Mouse (Mus musculus) hindbrain, embryonic 14.5 days (tissue): ENCODE measurements around the gene Rnf185. TPM values are rescaled to one million over a fixed set of nuclear protein-coding genes. Genes with fewer than 3 reads are reported as not detected.
A peak's percentile ranks its signal among the peaks of the same experiment; 100 is the strongest.

Experiments
- ATAC-seq: fragments of 200-750 bp; cut with Nextera tagmentation; 2 replicates; pipeline ENCODE4 v1.8.0; 2017; ENCODE audit warnings: moderate number of reproducible peaks, mild to moderate bottlenecking, moderate TSS enrichment, moderate library complexity; ENCODE audit not compliant: low FRiP score
- DNase-seq: peaks from one replicate; pipeline ENCODE4 v3.0.0-alpha.2; 2015; ENCODE audit warnings: low spot score
- H3K27ac ChIP-seq: fragments of 300-500 bp; sonication (generic); 2 replicates; pipeline ENCODE4 v1.5.1; 2014; ENCODE audit warnings: mild to moderate bottlenecking, moderate library complexity
- H3K27me3 ChIP-seq: fragments of 300-500 bp; sonication (generic); 2 replicates; pipeline ENCODE4 v1.6.1; 2014; ENCODE audit warnings: mild to moderate bottlenecking, low read length, mixed read lengths; ENCODE audit not compliant: control insufficient read depth, insufficient read depth
- H3K36me3 ChIP-seq: fragments of 300-500 bp; sonication (generic); replicated peaks from 2 replicates; pipeline ENCODE4 v1.6.1; 2014; ENCODE audit not compliant: control insufficient read depth, insufficient read depth
- H3K4me1 ChIP-seq: fragments of 300-500 bp; sonication (generic); replicated peaks from 2 replicates; pipeline ENCODE4 v1.6.1; 2014; ENCODE audit warnings: antibody characterized with exemption, low read length, mixed read lengths; ENCODE audit not compliant: control insufficient read depth, insufficient read depth
- H3K4me2 ChIP-seq: fragments of 300-500 bp; sonication (generic); replicated peaks from 2 replicates; pipeline ENCODE4 v1.6.1; 2014; ENCODE audit warnings: mild to moderate bottlenecking, moderate library complexity
- H3K4me3 ChIP-seq: fragments of 300-500 bp; sonication (generic); replicated peaks from 2 replicates; pipeline ENCODE4 v1.5.1; 2014; ENCODE audit warnings: mild to moderate bottlenecking, low read length
- H3K9ac ChIP-seq: fragments of 300-500 bp; sonication (generic); 2 replicates; pipeline ENCODE4 v1.6.1; 2014
- H3K9me3 ChIP-seq: fragments of 300-500 bp; sonication (generic); 2 replicates; pipeline ENCODE4 v1.6.1; 2016; ENCODE audit warnings: low read length; ENCODE audit not compliant: control insufficient read depth
- WGBS: fragments of 180-500 bp; shearing (Covaris S2); extraction: QIAGEN DNeasy Blood & Tissue Kit; methylation state at CpG from one replicate; pipeline ENCODE4 v1.1.7; 2014; 5-methylcytosine and 5-hydroxymethylcytosine counted together
- polyA plus RNA-seq: library from polyadenylated mRNA; unstranded; fragments of >200 nt; fragmentation: Nextera tagmentation; extraction: Ambion mirVana; gene quantifications from 2 replicates; pipeline ENCODE4 v1.2.1, GENCODE M21; 2014

Rnf185 gene
- polyA plus RNA-seq, 1 experiment from 2014 or later, result 46.3 TPM

DNA sequence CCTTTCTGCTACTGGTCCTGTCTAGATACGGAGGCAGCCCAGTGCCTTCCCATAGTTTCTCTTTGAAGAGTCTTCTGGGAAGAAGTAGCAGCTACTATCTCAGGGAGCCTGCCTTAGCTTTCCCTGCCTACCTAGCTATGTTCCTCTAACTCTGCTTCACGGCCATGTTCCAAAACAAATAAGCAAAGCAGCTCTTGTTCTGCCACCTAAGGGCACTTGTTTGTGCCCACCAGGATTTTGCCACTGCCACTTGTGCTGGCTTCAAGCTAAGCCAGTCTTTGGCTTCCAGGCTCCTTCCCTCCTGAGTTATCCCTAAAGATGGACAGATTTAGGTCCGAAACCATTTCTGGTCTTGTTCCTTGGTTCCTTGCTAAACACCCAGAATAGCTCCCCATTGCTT is 40.1 kb downstream of the Rnf185 start:
- Histone ChIP-seq H3K9ac (no peak overlapping the region), H3K27ac (no peak overlapping the region), H3K36me3 (peaks cover 33% of the 10 kb centered on the region), H3K4me2 (no peak overlapping the region), H3K27me3 (no peaks in the 10 kb centered on the region), H3K4me3 (no peak overlapping the region), H3K9me3 (no peaks in the 10 kb centered on the region), H3K4me1 (peaks cover 15% of the 10 kb centered on the region; the same call in 1 of the 2 replicates)
- ATAC-seq, result no peak
- DNase-seq, result no peak
- WGBS, result 87% methylated on average over 3 of the region's 3 CpGs

DNA sequence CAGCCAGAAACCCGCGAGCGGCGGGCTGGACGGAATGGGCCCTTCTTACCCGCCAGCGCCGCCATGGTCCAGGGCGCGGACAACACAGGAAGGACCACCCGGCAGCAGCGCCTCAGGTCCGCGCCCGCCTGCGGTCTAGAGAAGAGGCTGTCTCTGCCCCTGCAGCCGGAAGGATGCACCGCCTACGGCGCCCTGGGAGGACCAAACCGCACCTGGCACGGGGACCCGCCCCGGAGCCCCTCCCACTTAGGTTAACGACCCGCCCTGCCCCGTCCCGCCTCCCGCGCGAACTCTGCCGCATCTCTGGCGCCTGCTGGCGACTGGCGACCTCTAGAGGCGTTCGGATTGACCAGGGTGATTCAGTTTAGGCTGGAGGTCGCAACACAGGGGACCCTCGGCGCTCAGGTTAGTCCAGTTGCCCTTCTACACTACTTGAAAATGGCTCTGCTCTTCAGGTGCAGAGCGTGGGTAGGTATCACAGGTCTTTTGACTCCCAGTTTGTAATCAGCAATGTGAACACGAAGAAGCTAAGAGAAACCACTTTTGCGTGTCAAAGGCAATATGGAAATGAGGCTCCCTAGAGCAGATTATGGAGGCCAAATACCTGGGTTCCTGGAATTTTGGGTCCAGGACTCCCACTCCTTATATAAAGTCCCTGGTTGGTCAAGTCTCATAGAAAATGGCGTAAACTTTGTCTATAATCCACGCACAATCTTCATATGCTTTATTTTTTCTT is 43.0 kb downstream of the Rnf185 start, which contains the start of gene Limk2:
Limk2 (minus strand) TSS at position 193 of the 736 bp plus-strand sequence.
- H3K4me1 ChIP-seq, result peaks cover 15% of the 10 kb centered on the region; the same call in 1 of the 2 replicates
- H3K9ac ChIP-seq, result peak within 1 kb of the TSS; percentile 66
- peak within 1 kb of the TSS; percentile 49 for H3K4me3 ChIP-seq
- H3K27ac ChIP-seq, result peak within 1 kb of the TSS; percentile 55; the same call in 1 of the 2 replicates
- DNase-seq, result peak; percentile 76
- ATAC-seq, result peak; percentile 90
- H3K36me3 ChIP-seq, result peaks cover 4% of the 10 kb centered on the region
- WGBS, result 3% methylated on average over 41 of the region's 45 CpGs
- peak within 1 kb of the TSS; percentile 76 for H3K4me2 ChIP-seq
- no peaks in the 10 kb centered on the region for H3K9me3 ChIP-seq
- H3K27me3 ChIP-seq, result no peaks in the 10 kb centered on the region

DNA sequence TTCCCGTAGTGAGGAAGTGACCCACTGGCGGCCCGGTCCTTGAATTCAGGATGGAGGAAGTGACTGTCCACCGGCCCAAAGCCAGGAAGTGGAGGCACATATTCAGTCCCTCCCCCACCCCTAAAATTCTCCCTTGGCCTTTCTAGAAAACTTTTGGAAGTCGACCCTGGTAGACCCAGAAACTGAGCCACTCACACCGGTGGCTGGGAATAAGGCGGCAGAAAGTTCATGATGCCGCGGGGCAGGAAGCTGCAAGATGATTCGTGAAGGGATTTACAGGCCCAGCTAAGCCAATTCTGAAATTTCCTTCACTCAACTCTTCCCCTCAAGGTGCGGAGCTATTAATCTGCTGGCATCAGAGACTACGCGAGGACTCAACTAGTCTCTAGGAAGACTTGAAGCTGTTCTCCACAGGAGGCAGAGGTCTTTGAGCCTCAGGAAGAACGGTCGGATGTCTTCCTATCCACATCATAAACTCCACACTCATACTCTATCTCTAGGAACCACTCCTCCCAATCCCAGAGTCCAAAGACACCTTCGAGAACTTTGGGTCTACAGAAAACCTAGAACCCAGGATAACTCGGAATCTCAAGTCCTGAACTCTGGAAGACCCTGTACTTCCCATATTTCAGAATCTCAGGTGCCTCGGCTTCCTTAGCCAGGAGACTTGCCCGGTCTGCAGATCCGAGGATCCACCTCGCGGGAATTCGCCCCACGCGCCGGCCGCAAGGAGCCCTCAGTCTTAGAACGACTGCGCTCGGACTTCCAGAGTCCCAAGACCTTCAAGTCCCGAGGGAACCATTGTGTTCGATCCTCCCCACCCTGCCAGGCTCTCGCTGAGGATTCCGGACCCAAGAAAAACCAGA is 43.8 kb downstream of the Rnf185 start:
- H3K27me3 ChIP-seq, result no peaks in the 10 kb centered on the region
- peak overlapping the region; percentile 76 for H3K4me2 ChIP-seq
- peak overlapping the region; percentile 66 for H3K9ac ChIP-seq
- 9% methylated on average over 34 of the region's 34 CpGs for WGBS
- no peak for DNase-seq
- H3K36me3 ChIP-seq, result no peaks in the 10 kb centered on the region
- no peak for ATAC-seq
- peak overlapping the region; percentile 55; the same call in 1 of the 2 replicates for H3K27ac ChIP-seq
- H3K4me3 ChIP-seq, result peak overlapping the region; percentile 49
- no peaks in the 10 kb centered on the region for H3K9me3 ChIP-seq
- peaks cover 15% of the 10 kb centered on the region; the same call in 1 of the 2 replicates for H3K4me1 ChIP-seq

DNA sequence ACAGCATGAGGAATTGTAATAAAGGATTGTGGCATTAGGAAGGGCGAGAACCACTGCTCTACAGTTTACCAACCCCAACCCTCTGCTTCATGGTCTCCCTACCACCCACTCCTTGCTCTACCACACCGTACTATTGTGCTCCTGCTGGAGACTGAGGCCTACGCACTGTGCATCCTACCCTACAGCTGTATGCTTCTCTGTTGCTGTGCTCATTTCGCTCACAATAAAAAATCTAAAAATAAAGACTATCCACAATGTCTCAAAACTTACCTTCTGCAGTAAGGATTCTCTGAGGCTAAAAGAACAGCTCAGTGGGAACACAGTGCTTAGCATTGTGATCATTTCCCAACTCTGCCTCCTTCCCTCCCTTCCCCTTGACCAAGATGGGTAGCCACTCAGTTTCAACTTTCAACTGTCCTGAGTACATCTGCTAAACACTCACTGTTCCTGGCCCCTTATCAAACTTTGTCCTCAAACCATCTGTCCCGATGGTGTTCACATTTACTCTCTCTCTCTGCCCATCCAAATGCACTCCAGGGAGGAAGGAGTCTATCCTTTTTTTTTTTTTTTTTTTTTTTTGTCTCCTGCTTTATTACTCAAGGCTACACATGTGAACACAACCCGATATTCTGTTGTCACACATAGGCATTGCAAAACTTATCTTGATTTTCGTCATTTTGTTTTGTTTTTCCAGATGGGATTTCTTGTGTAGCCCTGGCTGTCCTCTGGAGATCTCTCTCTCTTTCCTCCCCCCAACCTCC is 47.7 kb downstream of the Rnf185 start:
- Histone ChIP-seq H3K4me2 (no peak overlapping the region), H3K9me3 (no peaks in the 10 kb centered on the region), H3K9ac (no peak overlapping the region), H3K36me3 (no peaks in the 10 kb centered on the region), H3K27me3 (no peaks in the 10 kb centered on the region), H3K27ac (no peak overlapping the region), H3K4me3 (no peak overlapping the region), H3K4me1 (peaks cover 15% of the 10 kb centered on the region; the same call in 1 of the 2 replicates)
- ATAC-seq (no peak), DNase-seq (no peak)
- WGBS, result 93% methylated on average over 7 of the region's 7 CpGs

DNA sequence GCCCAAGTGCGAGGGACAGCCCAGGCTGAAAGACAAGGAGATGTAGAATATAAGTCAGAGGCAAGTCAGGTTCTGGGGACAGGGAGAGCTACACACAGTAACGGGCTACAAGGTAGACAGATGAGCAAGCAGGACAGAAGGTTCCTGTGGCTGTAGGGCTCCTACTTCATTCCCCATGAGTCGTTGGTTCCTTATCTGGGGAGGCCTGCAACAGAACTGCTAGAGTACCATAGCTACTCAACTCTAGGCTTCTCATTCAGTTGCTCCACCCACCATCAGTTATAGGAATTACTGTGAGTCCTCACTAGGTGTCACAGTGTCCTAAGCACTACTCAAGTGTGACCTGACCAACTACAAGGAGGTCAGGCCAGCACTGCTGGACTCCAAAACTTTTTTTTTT is 49.1 kb downstream of the Rnf185 start:
- no peaks in the 10 kb centered on the region for H3K9me3 ChIP-seq
- H3K4me3 ChIP-seq, result no peak overlapping the region
- H3K27me3 ChIP-seq, result no peaks in the 10 kb centered on the region
- WGBS, result 88% methylated on average over 3 of the region's 3 CpGs
- H3K4me1 ChIP-seq, result peaks cover 7% of the 10 kb centered on the region; the same call in 1 of the 2 replicates
- ATAC-seq (no peak), DNase-seq (no peak)
- H3K4me2 ChIP-seq, result no peak overlapping the region
- H3K36me3 ChIP-seq, result no peaks in the 10 kb centered on the region
- H3K9ac ChIP-seq, result no peak overlapping the region
- H3K27ac ChIP-seq, result no peak overlapping the region

DNA sequence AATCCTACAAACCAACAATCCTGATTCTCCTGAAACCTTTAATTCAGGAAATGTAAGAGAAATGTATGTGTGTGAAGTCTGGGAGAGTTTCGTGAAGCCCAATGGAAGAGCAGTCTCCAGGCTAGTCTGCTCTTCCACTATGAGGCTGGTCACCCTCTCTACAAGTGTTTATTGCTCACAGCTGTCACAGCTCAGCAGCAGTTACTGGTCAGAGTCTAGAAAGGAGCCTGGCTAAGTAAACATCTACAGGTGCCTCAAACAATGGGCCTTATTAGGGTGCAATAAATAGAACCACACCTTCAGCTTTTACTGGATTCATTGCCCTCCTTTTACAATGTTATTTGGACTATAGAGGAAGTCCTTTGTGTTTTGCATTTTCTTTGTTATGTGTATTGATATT is 53.8 kb downstream of the Rnf185 start:
- Histone ChIP-seq H3K4me1 (0 out of 2 replicates have a peak, but pooled peaks cover 6% of the 10 kb centered on the region), H3K9me3 (no peaks in the 10 kb centered on the region), H3K27ac (0 out of 2 replicates have a peak overlapping the region, but pooled peaks have one; percentile 9), H3K27me3 (no peaks in the 10 kb centered on the region), H3K4me3 (no peak overlapping the region), H3K36me3 (no peaks in the 10 kb centered on the region), H3K4me2 (no peak overlapping the region), H3K9ac (no peak overlapping the region)
- DNase-seq (no peak), ATAC-seq (no peak)
- WGBS, result 87% methylated on average over 1 of the region's 1 CpGs

DNA sequence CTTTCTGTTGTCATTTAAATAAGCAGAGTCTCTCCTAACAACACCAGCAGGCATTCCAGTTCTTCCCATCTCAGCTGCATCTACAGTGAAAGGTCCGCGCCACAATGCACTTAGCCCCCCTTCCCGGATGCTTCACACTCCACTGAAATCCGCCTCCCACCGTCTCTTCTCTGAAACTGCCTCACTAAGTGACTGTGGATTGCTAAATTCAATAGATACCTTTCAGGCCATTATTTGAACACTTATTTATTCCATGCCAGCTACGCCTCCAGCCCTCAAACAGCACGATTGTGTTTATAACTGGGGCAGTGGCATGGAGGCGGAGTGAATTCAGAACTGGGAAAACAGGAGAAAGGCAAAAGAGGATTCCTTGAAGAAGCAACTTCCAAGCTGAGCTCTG is 55.6 kb downstream of the Rnf185 start:
- DNase-seq (peak; percentile 30), ATAC-seq (peak; percentile 83; the same call in 1 of the 2 replicates)
- Histone ChIP-seq H3K36me3 (no peaks in the 10 kb centered on the region), H3K27ac (peak overlapping the region; percentile 65), H3K9me3 (no peaks in the 10 kb centered on the region), H3K4me2 (no peak overlapping the region), H3K27me3 (no peaks in the 10 kb centered on the region), H3K9ac (no peak overlapping the region), H3K4me1 (0 out of 2 replicates have a peak, but pooled peaks cover 6% of the 10 kb centered on the region), H3K4me3 (no peak overlapping the region)
- WGBS, result 17% methylated on average over 8 of the region's 8 CpGs

DNA sequence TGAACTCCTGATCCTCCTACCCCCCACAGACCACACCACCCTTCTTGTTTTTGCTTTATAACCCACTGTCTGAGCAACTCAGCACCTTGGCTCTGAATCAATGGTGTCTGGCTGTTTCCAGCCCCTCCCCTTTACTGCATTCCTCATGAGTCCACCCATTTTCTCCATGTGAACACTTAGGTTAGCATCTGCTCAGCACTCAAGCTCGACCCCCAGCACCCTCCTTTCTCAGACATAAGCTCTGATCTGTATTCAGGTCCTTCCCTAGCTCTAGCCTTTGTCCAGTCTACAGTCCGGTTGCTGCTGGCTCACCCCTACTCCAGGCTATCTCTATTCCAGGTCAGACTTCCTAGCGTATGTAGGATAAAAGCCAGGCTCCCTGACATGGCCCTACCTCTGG is 56.1 kb downstream of the Rnf185 start:
- 42% methylated on average over 3 of the region's 3 CpGs for WGBS
- ATAC-seq, result peak; percentile 75; the same call in 1 of the 2 replicates
- Histone ChIP-seq H3K4me3 (no peak overlapping the region), H3K4me2 (no peak overlapping the region), H3K9ac (no peak overlapping the region), H3K9me3 (no peaks in the 10 kb centered on the region), H3K36me3 (no peaks in the 10 kb centered on the region), H3K27ac (peak overlapping the region; percentile 23; the same call in 1 of the 2 replicates), H3K27me3 (no peaks in the 10 kb centered on the region), H3K4me1 (0 out of 2 replicates have a peak, but pooled peaks cover 6% of the 10 kb centered on the region)
- peak; percentile 29 for DNase-seq
